Mouse (Mus musculus) lung, embryonic 15.5 days (tissue): ENCODE measurements around the gene Nkd1. TPM values are rescaled to one million over a fixed set of nuclear protein-coding genes. Genes with fewer than 3 reads are reported as not detected.

Source experiments
- ATAC-seq: fragments of 200-750 bp; cut with Nextera tagmentation; 2 replicates; pipeline ENCODE4 v1.8.0; 2017; ENCODE audit warnings: moderate number of reproducible peaks, borderline replicate concordance; ENCODE audit not compliant: low FRiP score, low TSS enrichment; ENCODE audit errors: extremely low read depth
- H3K27ac ChIP-seq: fragments of 300-500 bp; sonication (generic); 2 replicates; pipeline ENCODE4 v1.5.1; 2015; ENCODE audit warnings: moderate library complexity, mild to moderate bottlenecking, inconsistent platforms
- H3K27me3 ChIP-seq: fragments of 300-500 bp; sonication (generic); 2 replicates; pipeline ENCODE4 v1.6.1; 2015; ENCODE audit warnings: inconsistent platforms
- H3K36me3 ChIP-seq: fragments of 300-500 bp; sonication (generic); 2 replicates; pipeline ENCODE4 v1.6.1; 2015; ENCODE audit warnings: inconsistent platforms
- H3K4me1 ChIP-seq: fragments of 300-500 bp; sonication (generic); 2 replicates; pipeline ENCODE4 v1.6.1; 2015; ENCODE audit warnings: inconsistent platforms
- H3K4me2 ChIP-seq: fragments of 300-500 bp; sonication (generic); 2 replicates; pipeline ENCODE4 v1.6.1; 2015; ENCODE audit warnings: inconsistent platforms, mild to moderate bottlenecking, moderate library complexity
- H3K4me3 ChIP-seq: fragments of 300-500 bp; sonication (generic); 2 replicates; pipeline ENCODE4 v1.5.1; 2015; ENCODE audit warnings: mild to moderate bottlenecking, inconsistent platforms
- H3K9ac ChIP-seq: fragments of 300-500 bp; sonication (generic); 2 replicates; pipeline ENCODE4 v1.6.1; 2015; ENCODE audit warnings: inconsistent platforms
- H3K9me3 ChIP-seq: fragments of 300-500 bp; sonication (generic); 2 replicates; pipeline ENCODE4 v1.6.1; 2016; ENCODE audit warnings: inconsistent platforms
- WGBS: fragments of 180-500 bp; shearing (Covaris S2); methylation state at CpG from one replicate; pipeline ENCODE4 v1.1.7; 2015; 5-methylcytosine and 5-hydroxymethylcytosine counted together
- polyA plus RNA-seq: library from polyadenylated mRNA; unstranded; fragments of >200 nt; fragmentation: Nextera tagmentation; extraction: Ambion mirVana; gene quantifications from 2 replicates; pipeline ENCODE4 v1.2.1, GENCODE M21; 2015

Nkd1 gene
- polyA plus RNA-seq, 1 experiment from 2014 or later = 56.4 TPM

DNA sequence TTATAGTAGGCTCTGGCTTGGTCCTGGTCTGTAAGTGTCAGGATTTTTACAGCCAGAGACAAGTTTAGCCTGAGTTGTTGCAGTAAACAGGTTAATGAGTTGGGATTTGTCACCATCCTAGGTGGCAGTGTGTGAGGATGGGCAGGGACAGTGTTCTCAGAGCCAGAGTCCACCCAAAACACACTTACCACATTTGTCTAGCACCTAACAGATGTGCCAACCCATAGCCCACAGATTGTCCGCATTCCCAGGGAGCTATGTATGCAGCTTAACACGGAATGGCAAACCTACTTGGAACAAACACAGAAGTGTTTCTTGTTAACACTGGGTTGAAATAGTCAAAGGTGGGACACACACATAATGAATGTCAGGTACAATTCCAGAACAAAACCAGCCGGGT lies 47.1 kb downstream of the Nkd1 start:
- no peaks in the 10 kb centered on the region for H3K9me3 ChIP-seq
- H3K36me3 ChIP-seq = no peaks in the 10 kb centered on the region
- no peak overlapping the region for H3K4me2 ChIP-seq
- H3K4me1 ChIP-seq = peaks cover 95% of the 10 kb centered on the region
- no peaks in the 10 kb centered on the region for H3K27me3 ChIP-seq
- ATAC-seq = no peak
- no peak overlapping the region for H3K9ac ChIP-seq
- 72% methylated on average over 3 of the region's 3 CpGs for WGBS
- H3K4me3 ChIP-seq = no peak overlapping the region
- peak overlapping the region; percentile 45; the same call in 1 of the 2 replicates for H3K27ac ChIP-seq

DNA sequence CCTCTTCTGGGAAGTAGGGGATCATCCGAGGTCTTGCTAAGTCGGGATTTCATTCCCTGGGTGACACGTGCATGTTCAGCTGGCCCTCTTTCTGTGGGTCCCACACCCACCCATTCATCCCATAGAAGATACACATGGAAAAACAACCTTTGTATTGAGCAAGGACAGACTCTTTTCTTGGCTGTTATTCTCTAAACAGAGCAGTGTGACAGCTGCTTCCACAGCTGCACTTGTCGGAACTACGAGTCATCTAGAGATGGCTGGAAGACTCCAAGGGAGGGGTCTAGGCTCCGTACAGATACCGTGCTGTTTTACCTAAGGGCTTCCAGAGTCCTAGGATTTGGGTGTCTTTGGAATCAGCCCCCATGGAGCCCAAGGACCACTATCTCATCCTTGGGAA lies 48.2 kb downstream of the Nkd1 start:
- H3K9me3 ChIP-seq = no peaks in the 10 kb centered on the region
- no peaks in the 10 kb centered on the region for H3K27me3 ChIP-seq
- H3K36me3 ChIP-seq = no peaks in the 10 kb centered on the region
- peaks cover 97% of the 10 kb centered on the region for H3K4me1 ChIP-seq
- H3K4me3 ChIP-seq = no peak overlapping the region
- no peak overlapping the region; the same call in 1 of the 2 replicates for H3K27ac ChIP-seq
- 40% methylated on average over 7 of the region's 7 CpGs for WGBS
- H3K9ac ChIP-seq = no peak overlapping the region
- no peak overlapping the region for H3K4me2 ChIP-seq
- ATAC-seq = no peak

DNA sequence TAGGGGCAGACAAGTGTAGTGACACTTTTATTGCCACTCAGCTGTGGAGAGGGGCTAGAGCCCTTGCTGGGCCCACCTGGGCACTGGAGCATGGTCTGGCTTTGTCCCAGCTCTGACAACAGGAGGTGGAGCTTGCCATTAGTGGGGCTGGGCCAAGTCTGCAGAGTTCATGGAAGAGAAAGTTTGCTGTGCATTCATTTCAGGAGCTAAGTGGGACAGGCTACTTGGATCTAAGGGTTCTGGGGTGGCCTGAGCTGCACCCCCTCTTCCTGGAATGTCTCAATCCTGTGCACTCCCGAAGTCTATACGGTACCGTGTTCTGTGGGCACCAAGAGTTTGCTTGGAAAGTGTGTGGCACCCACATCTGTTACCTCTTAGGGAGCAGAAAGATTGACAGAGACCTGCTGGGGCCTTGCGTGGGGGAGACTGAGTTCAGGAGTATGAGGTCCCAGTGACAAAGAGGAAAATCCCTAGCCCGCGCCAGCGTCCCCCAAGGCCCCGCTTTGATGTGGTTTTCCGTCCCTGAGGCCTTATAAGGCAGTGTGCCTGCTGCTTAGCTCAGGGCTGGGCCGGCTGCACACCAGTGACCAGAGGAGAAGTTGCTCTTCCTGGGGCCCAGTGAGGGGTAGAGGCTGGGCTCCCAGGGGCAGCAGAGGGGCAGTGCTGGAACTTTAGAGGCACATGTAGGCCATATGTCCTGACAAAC lies 49.3 kb downstream of the Nkd1 start:
- no peaks in the 10 kb centered on the region for H3K36me3 ChIP-seq
- H3K27me3 ChIP-seq = no peaks in the 10 kb centered on the region
- no peaks in the 10 kb centered on the region for H3K9me3 ChIP-seq
- H3K4me2 ChIP-seq = no peak overlapping the region
- H3K9ac ChIP-seq = 0 out of 2 replicates have a peak overlapping the region, but pooled peaks have one; percentile 5
- ATAC-seq = peak; percentile 65; the same call in 1 of the 2 replicates
- no peak overlapping the region for H3K4me3 ChIP-seq
- peaks cover 97% of the 10 kb centered on the region for H3K4me1 ChIP-seq
- peak overlapping the region; percentile 66 for H3K27ac ChIP-seq
- WGBS = 22% methylated on average over 10 of the region's 10 CpGs

DNA sequence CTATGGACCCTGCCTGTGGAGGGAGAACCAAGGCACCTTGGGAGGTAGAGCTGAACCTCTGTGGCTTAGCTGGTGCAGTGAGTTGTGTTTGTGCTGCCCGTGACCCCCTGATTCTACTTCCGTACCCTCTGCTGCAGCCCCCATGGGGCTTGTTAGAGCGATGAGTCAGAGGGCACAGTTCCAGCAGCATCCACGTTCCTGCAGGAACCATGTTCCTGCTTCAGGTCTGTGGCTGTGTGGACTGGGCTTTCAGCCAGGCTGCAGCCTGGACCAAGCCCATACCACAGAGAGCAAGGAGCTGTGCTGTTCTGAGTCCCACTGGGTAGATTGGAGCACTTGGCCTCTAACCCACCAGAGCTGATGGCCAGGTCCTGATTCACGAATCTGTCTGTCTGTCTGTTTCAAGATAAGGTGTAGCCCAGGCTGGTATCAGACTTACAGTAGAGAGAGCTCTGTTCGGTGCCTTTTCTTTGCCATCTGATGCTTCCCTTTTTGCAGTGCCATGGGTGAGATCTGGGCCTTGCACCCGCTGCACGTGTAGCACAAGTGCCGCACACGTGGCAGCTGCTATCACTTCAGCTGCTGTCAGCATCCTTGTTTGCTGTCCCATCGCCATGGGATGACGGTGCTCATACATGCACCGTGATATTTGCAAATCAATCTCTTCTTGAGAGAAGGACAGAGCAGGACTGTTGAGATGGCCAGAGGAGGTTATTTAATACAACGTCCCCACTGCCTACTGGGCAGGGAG lies 50.5 kb downstream of the Nkd1 start:
- peak; percentile 2; the same call in 1 of the 2 replicates for ATAC-seq
- Histone ChIP-seq H3K4me2 (no peak overlapping the region), H3K27ac (peak overlapping the region; percentile 66; the same call in 1 of the 2 replicates), H3K27me3 (no peaks in the 10 kb centered on the region), H3K4me3 (no peak overlapping the region), H3K9me3 (no peaks in the 10 kb centered on the region), H3K36me3 (no peaks in the 10 kb centered on the region), H3K9ac (no peak overlapping the region), H3K4me1 (peaks cover 98% of the 10 kb centered on the region)
- 65% methylated on average over 14 of the region's 14 CpGs for WGBS

DNA sequence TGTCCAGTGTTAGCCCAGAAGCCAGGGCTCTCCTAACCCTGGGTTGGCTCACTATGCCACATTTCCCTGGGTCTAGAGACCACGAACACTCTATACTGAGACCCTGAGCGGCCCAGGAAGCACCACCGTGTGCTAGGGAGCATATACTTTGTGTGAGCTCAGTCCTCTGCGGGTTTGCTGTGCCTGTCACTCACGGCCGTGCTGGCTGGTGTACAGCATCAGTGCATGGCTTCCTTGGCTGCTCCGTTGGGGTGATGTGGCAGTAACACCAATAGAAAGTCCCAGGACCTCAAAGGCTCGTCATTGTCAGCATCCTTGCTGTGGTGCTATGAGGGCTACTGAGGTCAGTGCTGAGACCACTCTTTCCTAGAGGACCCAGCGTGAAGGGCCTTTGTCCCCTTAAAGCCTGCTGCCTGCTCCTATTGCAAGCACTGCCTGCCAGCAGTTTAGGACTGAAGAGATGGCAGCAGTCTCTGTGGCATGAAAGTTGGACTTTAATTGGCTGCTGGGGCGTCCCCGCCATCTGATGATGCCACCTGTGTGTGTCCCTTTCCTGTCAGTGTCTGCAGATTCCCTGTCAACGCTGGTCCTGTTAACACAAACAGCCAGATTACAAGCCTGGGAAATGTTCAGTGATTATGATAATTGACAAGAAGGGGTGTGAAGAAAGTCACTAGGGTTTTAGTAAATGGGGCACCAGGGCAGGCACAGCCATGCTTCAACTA lies 51.2 kb downstream of the Nkd1 start:
- 78% methylated on average over 12 of the region's 12 CpGs for WGBS
- Histone ChIP-seq H3K4me2 (no peak overlapping the region), H3K9me3 (no peaks in the 10 kb centered on the region), H3K36me3 (no peaks in the 10 kb centered on the region), H3K4me3 (no peak overlapping the region), H3K27me3 (no peaks in the 10 kb centered on the region), H3K27ac (peak overlapping the region; percentile 37; the same call in 1 of the 2 replicates), H3K9ac (no peak overlapping the region), H3K4me1 (peaks cover 94% of the 10 kb centered on the region)
- ATAC-seq = no peak

DNA sequence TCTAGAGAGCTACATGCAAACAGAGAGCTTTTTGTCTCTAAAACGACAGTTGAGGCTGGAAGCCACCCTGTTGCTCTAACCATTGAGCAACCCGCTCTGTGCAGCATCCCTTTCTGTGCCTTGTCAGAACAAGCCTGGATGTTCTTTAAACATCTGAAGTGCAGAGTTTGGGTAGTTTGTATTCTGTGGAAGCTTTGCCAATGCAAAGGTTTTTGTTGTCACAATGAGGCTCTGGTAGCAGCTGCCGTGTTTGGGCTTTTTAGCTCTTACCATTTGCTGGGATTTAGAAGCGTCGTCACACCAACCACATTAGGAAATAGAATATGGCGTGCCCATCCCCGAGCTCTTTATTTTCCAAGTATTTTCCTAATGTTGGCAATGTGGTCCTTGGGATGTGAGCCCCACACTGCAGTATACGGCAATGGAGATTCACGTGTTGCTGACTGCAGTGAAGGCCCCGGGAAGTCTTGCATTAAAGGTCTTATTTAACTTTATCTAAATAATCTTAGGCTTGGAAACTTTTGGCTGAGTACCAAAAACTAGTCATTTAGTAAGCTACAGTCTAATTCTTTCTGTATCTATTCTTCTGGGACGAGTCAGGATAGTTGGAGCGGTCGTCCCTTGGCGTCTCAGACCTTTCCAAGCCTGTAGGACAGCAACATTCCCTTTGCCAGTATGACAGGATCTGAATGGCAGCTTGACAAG lies 51.9 kb downstream of the Nkd1 start:
- WGBS = 52% methylated on average over 14 of the region's 14 CpGs
- H3K27ac ChIP-seq = peak overlapping the region; percentile 37
- H3K4me2 ChIP-seq = no peak overlapping the region
- H3K4me3 ChIP-seq = no peak overlapping the region
- H3K36me3 ChIP-seq = no peaks in the 10 kb centered on the region
- no peaks in the 10 kb centered on the region for H3K9me3 ChIP-seq
- H3K4me1 ChIP-seq = peaks cover 93% of the 10 kb centered on the region
- H3K27me3 ChIP-seq = no peaks in the 10 kb centered on the region
- no peak for ATAC-seq
- no peak overlapping the region for H3K9ac ChIP-seq

DNA sequence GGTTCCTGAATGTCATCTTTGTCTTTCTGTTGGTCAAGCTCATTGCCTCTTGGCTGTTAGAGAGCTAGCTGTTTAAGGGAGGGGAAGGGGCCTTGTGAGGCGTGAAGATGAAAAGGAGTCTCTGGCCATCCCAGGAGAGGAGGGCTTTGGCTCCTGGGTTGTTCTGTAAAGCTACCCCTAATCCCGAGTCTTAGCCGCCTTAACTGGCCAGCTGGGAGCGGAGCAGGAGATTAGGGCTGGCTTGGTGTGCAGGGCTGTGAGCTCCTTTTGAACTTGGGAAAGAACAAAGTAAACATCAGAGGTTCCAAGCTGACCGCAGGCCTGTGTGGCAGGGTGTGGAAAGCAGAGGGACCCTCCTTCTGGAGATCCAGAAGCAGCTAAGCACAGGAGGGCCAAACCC lies 53.8 kb downstream of the Nkd1 start:
- no peak for ATAC-seq
- peak overlapping the region; percentile 79 for H3K27ac ChIP-seq
- WGBS = 61% methylated on average over 5 of the region's 5 CpGs

DNA sequence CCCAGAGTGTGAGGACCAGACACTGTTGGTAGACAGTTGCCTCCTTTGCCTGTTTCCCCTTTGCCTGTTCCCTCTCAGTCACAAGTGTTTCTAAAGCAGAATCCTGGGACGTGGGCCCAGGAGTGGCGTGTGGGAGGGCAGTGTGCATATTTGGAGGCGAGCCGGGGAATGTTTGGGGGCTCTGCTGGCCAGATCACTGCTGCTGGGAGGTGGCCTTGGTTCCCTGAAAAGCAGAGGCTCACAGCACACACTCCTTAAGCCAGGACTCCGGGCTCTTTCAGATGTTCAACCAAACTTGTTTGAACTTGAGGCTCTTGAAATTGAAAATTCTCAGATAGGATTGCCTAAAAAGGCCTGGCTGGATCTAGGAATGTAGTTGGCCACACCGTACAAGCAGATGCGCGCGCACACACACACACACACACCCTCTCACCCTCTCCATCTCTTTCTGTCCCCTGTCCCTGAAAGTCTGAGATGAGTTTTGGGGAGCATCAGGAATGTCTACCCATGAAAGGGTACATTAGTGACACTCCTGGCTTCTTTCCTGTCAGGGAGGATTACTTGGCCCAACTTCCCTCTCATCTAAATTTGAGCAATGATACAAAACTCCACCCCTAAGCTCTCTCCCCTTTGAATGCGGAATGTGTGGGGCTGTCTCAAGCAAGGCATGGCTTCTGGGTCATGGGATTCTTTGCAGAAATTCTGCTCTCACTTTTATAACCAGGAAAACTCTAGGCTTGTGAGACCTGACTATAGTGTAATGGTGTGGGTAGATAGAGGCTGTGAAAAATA lies 55.4 kb downstream of the Nkd1 start:
- Histone ChIP-seq H3K4me2 (no peak overlapping the region), H3K27me3 (no peaks in the 10 kb centered on the region), H3K27ac (peak overlapping the region; percentile 79), H3K9ac (no peak overlapping the region), H3K4me3 (no peak overlapping the region), H3K4me1 (peaks cover 91% of the 10 kb centered on the region), H3K36me3 (no peaks in the 10 kb centered on the region), H3K9me3 (no peaks in the 10 kb centered on the region)
- ATAC-seq = peak; percentile 53; the same call in 1 of the 2 replicates
- WGBS = 24% methylated on average over 10 of the region's 10 CpGs

More for the DNA sequence above, 53.8 kb downstream of the Nkd1 start:
- no peaks in the 10 kb centered on the region for H3K27me3 ChIP-seq
- no peaks in the 10 kb centered on the region for H3K9me3 ChIP-seq
- H3K9ac ChIP-seq = no peak overlapping the region
- no peaks in the 10 kb centered on the region for H3K36me3 ChIP-seq
- H3K4me3 ChIP-seq = no peak overlapping the region
- no peak overlapping the region for H3K4me2 ChIP-seq
- peaks cover 94% of the 10 kb centered on the region for H3K4me1 ChIP-seq

DNA sequence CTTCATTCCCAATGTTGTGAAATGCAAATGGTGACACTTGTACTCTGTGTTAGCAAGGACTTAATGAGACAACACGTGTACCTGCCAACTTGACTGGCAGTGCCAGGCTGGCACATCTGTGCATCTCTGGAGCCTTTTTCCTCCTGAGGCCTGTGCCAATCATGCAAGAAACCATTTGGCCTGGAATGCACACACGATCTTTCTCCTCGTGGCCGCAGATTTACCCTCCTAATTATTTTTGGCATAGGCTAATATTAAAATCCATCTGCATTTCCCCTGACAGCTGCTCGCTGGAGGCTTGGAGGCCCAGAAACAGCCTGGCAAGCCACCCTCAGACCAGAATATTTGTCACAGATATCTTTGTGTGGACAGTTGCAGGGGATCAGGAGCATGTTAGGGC lies 56.5 kb downstream of the Nkd1 start:
- Histone ChIP-seq H3K27ac (peak overlapping the region; percentile 13), H3K4me3 (no peak overlapping the region), H3K36me3 (no peaks in the 10 kb centered on the region), H3K27me3 (no peaks in the 10 kb centered on the region), H3K9me3 (no peaks in the 10 kb centered on the region), H3K4me2 (no peak overlapping the region), H3K9ac (no peak overlapping the region), H3K4me1 (peaks cover 80% of the 10 kb centered on the region)
- no peak for ATAC-seq
- 55% methylated on average over 5 of the region's 5 CpGs for WGBS

DNA sequence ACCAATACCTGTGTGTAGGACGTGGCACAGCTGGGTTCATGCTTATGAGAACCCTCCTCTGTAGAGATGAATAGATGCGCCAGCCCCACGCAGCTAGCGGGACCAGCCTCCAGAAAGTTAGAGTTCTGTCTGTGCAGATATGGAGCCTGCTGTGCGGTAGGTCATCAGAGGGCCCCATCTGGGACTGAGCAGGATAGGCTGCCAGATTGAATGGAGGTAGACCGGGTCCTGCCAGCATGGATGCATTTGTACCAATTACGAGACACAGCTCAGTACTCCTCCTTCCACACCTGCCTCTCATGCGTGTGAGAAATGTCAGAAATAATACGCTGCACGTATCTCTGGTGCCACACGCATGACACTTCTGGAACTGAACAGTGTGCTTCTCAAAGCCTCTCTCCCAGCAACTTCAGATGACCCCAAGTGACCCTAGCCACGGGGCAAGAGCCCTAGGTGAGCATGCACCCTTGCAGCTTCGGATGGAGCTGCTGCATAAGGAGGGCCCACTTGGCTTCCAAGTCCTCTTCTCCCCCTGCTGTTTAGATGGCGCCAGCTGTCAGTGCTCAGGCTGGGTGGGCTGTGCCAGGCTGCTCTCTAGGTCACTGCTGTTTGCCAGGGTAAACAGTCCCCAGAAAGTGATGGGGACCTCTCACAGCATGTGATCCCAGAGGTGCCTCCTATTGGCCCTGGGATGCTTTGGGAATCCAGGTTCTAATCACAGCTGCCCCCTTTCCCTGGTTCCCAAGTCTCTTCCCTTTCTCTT lies 57.4 kb downstream of the Nkd1 start:
- peak overlapping the region; percentile 13; the same call in 1 of the 2 replicates for H3K27ac ChIP-seq
- WGBS = 69% methylated on average over 14 of the region's 14 CpGs
- H3K9ac ChIP-seq = no peak overlapping the region
- peaks cover 70% of the 10 kb centered on the region for H3K4me1 ChIP-seq
- H3K9me3 ChIP-seq = no peaks in the 10 kb centered on the region
- ATAC-seq = no peak
- H3K27me3 ChIP-seq = no peaks in the 10 kb centered on the region
- H3K4me3 ChIP-seq = no peak overlapping the region
- no peaks in the 10 kb centered on the region for H3K36me3 ChIP-seq
- H3K4me2 ChIP-seq = no peak overlapping the region
